Mouse (Mus musculus): Measurements from ENCODE around the gene Timm8a1.

Gene Timm8a1

GRCm38 (mm10) chrX:134525260-134525659, 16.4 kb downstream of the Timm8a1 start:
- no peak for DNase-seq (ENCODE audit: low read depth)

- no peak for DNase-seq (ENCODE audit: low read depth)
Measured at GRCm38 (mm10) chrX:134523772-134524171, 17.9 kb downstream of the Timm8a1 start.

GRCm38 (mm10) chrX:134509473-134509872, 32.2 kb downstream of the Timm8a1 start:
- DNase-seq (ENCODE audit: low read depth): no peak

DNA sequence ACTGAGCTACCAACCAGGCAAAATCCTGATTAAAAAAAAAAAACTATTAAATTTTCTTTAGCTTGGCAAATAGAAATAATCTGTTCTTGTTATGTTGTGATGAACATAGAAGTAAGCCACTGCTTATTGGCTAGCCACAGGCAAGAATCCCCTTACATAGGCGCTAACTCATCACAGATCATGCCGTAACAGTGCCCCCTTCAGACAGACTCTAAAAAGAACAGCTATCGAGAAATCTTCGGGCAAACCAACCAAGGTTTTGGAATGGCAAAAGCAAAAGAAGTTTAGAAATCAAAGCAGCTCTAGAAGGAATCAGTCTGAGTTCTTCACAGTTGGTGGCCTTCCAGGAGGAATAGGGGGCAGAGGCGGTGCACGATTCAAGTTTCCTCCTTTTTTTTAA, 33.7 kb downstream of the Timm8a1 start:
- no peak for DNase-seq (ENCODE audit: low read depth)

DNA sequence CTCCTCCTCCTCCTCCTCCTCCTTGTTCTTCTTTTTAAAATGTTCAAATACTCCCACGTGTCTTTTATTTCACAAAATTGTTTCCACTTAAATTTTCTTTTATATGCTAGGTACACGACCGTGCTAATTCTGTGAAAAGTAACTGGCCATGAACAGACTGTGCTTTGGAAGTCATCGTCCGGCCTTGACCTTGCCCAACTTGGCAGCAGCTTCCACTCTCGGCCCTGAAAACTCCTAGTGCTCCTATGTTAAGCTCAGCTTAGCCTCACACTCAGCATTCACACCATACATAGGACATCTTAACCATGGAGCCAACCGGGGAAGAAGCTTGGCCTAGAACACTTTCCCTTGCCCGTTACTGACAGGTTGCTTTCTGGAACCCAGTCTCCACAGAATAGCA, 41.0 kb downstream of the Timm8a1 start:
- no peak for DNase-seq (ENCODE audit: low read depth)

All from c-Kit-positive CD71-positive TER-119-negative erythroid progenitor cells, embryonic 14.5 days (primary cell).